Mouse (Mus musculus) CH12.LX (cell line): ENCODE measurements around the gene Rpl7l1. TPM values are rescaled to one million over a fixed set of nuclear protein-coding genes. Genes with fewer than 3 reads are reported as not detected.

Experiments used
- DNase-seq: peaks from one replicate; pipeline ENCODE4 v3.0.0-alpha.2; 2013; ENCODE audit errors: extremely low read depth
- H3K27ac ChIP-seq: 2 replicates; pipeline ENCODE4 v1.5.1; 2012; ENCODE audit warnings: low read depth, mild to moderate bottlenecking, control low read depth, moderate library complexity; ENCODE audit not compliant: insufficient read depth
- H3K27me3 ChIP-seq: replicated peaks from 2 replicates; pipeline ENCODE3; 2012; ENCODE audit warnings: inconsistent platforms
- H3K36me3 ChIP-seq, 2 experiments: replicated peaks in 1 of 2; 2 replicates each; pipeline versions ENCODE3 to v1.6.1; 2012; ENCODE audit warnings: inconsistent platforms in 1 of 2, low read length in 1 of 2, mild to moderate bottlenecking in 1 of 2, mixed read lengths in 1 of 2, moderate library complexity in 1 of 2; ENCODE audit not compliant: control insufficient read depth in 1 of 2, insufficient read depth in 1 of 2
- H3K4me1 ChIP-seq, 2 experiments: 2 replicates each; pipeline ENCODE4 v1.6.1; 2012; ENCODE audit warnings: inconsistent platforms in 1 of 2, moderate library complexity in 1 of 2; ENCODE audit not compliant: insufficient read depth in 2 of 2, control insufficient read depth in 1 of 2
- H3K4me2 ChIP-seq: 2 replicates; pipeline ENCODE4 v1.6.1; 2012; ENCODE audit warnings: low read depth, mild to moderate bottlenecking, control low read depth; ENCODE audit not compliant: poor library complexity, insufficient read depth, severe bottlenecking
- H3K4me3 ChIP-seq, 3 experiments: fragments of 150-350 bp in 1 of 3; sonication (generic) in 1 of 3; replicated peaks in 1 of 3; 2 replicates each; pipeline versions ENCODE3 to v1.5.1; 2011 to 2012; ENCODE audit warnings: low read depth in 2 of 3, low read length in 2 of 3, mild to moderate bottlenecking in 2 of 3, moderate library complexity in 2 of 3, control low read depth in 1 of 3, improper control_type of control experiment in 1 of 3, inconsistent platforms in 1 of 3, mixed read lengths in 1 of 3; ENCODE audit not compliant: poor library complexity in 1 of 3
- H3K79me2 ChIP-seq: replicated peaks from 2 replicates; pipeline ENCODE4 v1.6.1; 2012; ENCODE audit warnings: mild to moderate bottlenecking, moderate library complexity; ENCODE audit not compliant: control insufficient read depth, poor library complexity, insufficient read depth, severe bottlenecking; ENCODE audit errors: extremely low read depth
- H3K9ac ChIP-seq: 2 replicates; pipeline ENCODE4 v1.6.1; 2012; ENCODE audit warnings: low read depth, mild to moderate bottlenecking, control low read depth, moderate library complexity; ENCODE audit not compliant: insufficient read depth
- H3K9me3 ChIP-seq: replicated peaks from 2 replicates; pipeline ENCODE3; 2012; ENCODE audit warnings: low read length, inconsistent platforms, mixed read lengths
- BHLHE40 ChIP-seq: IDR thresholded peaks from 2 replicates; pipeline ENCODE4 v1.6.1; 2011; ENCODE audit warnings: mild to moderate bottlenecking, low read depth, low read length, improper control_type of control experiment
- CHD1 ChIP-seq: IDR thresholded peaks from 2 replicates; pipeline ENCODE4 v1.6.1; 2012; ENCODE audit warnings: low read depth, low read length, improper control_type of control experiment, inconsistent platforms
- CHD2 ChIP-seq: IDR thresholded peaks from 2 replicates; pipeline ENCODE4 v1.6.1; 2011; ENCODE audit warnings: low read length, improper control_type of control experiment
- CTCF ChIP-seq, 2 experiments: IDR thresholded peaks in 1 of 2; conservative IDR thresholded peaks in 1 of 2; 2 replicates each; pipeline ENCODE4 v1.5.1; 2011 to 2012; ENCODE audit warnings: low read depth in 2 of 2, low read length in 2 of 2, improper control_type of control experiment in 1 of 2, inconsistent platforms in 1 of 2, mild to moderate bottlenecking in 1 of 2, moderate library complexity in 1 of 2
- E2F4 ChIP-seq: IDR thresholded peaks from 2 replicates; pipeline ENCODE4 v1.6.1; 2011; ENCODE audit warnings: low read depth, low read length, improper control_type of control experiment; ENCODE audit not compliant: insufficient replicate concordance
- ELF1 ChIP-seq: IDR thresholded peaks from 2 replicates; pipeline ENCODE4 v1.6.1; 2014; ENCODE audit warnings: low read depth, mild to moderate bottlenecking, inconsistent platforms, low read length, improper control_type of control experiment
- EP300 ChIP-seq: IDR thresholded peaks from 2 replicates; pipeline ENCODE4 v1.6.1; 2011; ENCODE audit warnings: low read length, improper control_type of control experiment
- ETS1 ChIP-seq: conservative IDR thresholded peaks from 2 replicates; pipeline ENCODE4 v1.6.1; 2012; ENCODE audit warnings: low read depth, mild to moderate bottlenecking, inconsistent platforms, low read length, improper control_type of control experiment, moderate library complexity
- GABPA ChIP-seq: IDR thresholded peaks from 2 replicates; pipeline ENCODE4 v1.6.1; 2012; ENCODE audit warnings: low read depth, low read length, improper control_type of control experiment, inconsistent platforms; ENCODE audit not compliant: insufficient replicate concordance
- HCFC1 ChIP-seq: IDR thresholded peaks from 2 replicates; pipeline ENCODE4 v1.6.1; 2012; ENCODE audit warnings: low read depth, mild to moderate bottlenecking, inconsistent platforms, low read length, improper control_type of control experiment
- IRF4 ChIP-seq: IDR thresholded peaks from 2 replicates; pipeline ENCODE4 v1.6.1; 2014; ENCODE audit warnings: low read depth, mild to moderate bottlenecking, inconsistent platforms, low read length, improper control_type of control experiment
- JUN ChIP-seq: IDR thresholded peaks from 2 replicates; pipeline ENCODE4 v1.6.1; 2011; ENCODE audit warnings: low read depth, mild to moderate bottlenecking, low read length, improper control_type of control experiment, moderate library complexity; ENCODE audit not compliant: insufficient read depth
- JUND ChIP-seq: conservative IDR thresholded peaks from 2 replicates; pipeline ENCODE4 v1.6.1; 2011; ENCODE audit warnings: low read depth, low read length, improper control_type of control experiment
- KAT2A ChIP-seq: IDR thresholded peaks from 2 replicates; pipeline ENCODE4 v1.6.1; 2012; ENCODE audit warnings: low read length, improper control_type of control experiment, inconsistent platforms; ENCODE audit not compliant: insufficient replicate concordance
- MAFK ChIP-seq: IDR thresholded peaks from 2 replicates; pipeline ENCODE4 v1.6.1; 2011; ENCODE audit warnings: low read length, improper control_type of control experiment; ENCODE audit not compliant: insufficient replicate concordance
- MAX ChIP-seq: IDR thresholded peaks from 2 replicates; pipeline ENCODE4 v1.6.1; 2011; ENCODE audit warnings: low read length, improper control_type of control experiment
- MAZ ChIP-seq: IDR thresholded peaks from 2 replicates; pipeline ENCODE4 v1.6.1; 2012; ENCODE audit warnings: low read depth, mild to moderate bottlenecking, inconsistent platforms, low read length, improper control_type of control experiment, moderate library complexity
- MEF2A ChIP-seq: IDR thresholded peaks from 2 replicates; pipeline ENCODE4 v1.6.1; 2014; ENCODE audit warnings: low read depth, mild to moderate bottlenecking, inconsistent platforms, low read length, improper control_type of control experiment, borderline replicate concordance
- MXI1 ChIP-seq: IDR thresholded peaks from 2 replicates; pipeline ENCODE4 v1.6.1; 2011; ENCODE audit warnings: mild to moderate bottlenecking, low read depth, low read length, improper control_type of control experiment
- MYC ChIP-seq: IDR thresholded peaks from 2 replicates; pipeline ENCODE4 v1.6.1; 2011; ENCODE audit warnings: low read depth, mild to moderate bottlenecking, improper control_type of control experiment, low read length
- NELFE ChIP-seq: IDR thresholded peaks from 2 replicates; pipeline ENCODE4 v1.6.1; 2011; ENCODE audit warnings: low read depth, low read length, improper control_type of control experiment
- NRF1 ChIP-seq: IDR thresholded peaks from 2 replicates; pipeline ENCODE4 v1.6.1; 2014; ENCODE audit warnings: low read depth, mild to moderate bottlenecking, inconsistent platforms, low read length, improper control_type of control experiment, moderate library complexity
- PAX5 ChIP-seq: IDR thresholded peaks from 2 replicates; pipeline ENCODE4 v1.6.1; 2012; ENCODE audit warnings: low read length, inconsistent platforms, mixed read lengths
- POLR2A ChIP-seq: IDR thresholded peaks from 2 replicates; pipeline ENCODE4 v1.6.1; 2011; ENCODE audit warnings: low read depth, mild to moderate bottlenecking, improper control_type of control experiment, low read length
- POLR2AphosphoS2 ChIP-seq: IDR thresholded peaks from 2 replicates; pipeline ENCODE4 v1.6.1; 2011; ENCODE audit warnings: low read depth, low read length, improper control_type of control experiment
- RAD21 ChIP-seq: IDR thresholded peaks from 2 replicates; pipeline ENCODE4 v1.6.1; 2011; ENCODE audit warnings: low read depth, mild to moderate bottlenecking, low read length, improper control_type of control experiment, moderate library complexity
- RCOR1 ChIP-seq: conservative IDR thresholded peaks from 2 replicates; pipeline ENCODE4 v1.6.1; 2012; ENCODE audit warnings: low read depth, mild to moderate bottlenecking, inconsistent platforms, low read length, improper control_type of control experiment
- SIN3A ChIP-seq: IDR thresholded peaks from 2 replicates; pipeline ENCODE4 v1.6.1; 2012; ENCODE audit warnings: low read length, improper control_type of control experiment, inconsistent platforms
- SMC3 ChIP-seq: IDR thresholded peaks from 2 replicates; pipeline ENCODE4 v1.6.1; 2011; ENCODE audit warnings: low read depth, low read length, improper control_type of control experiment
- TBP ChIP-seq: conservative IDR thresholded peaks from 2 replicates; pipeline ENCODE4 v1.6.1; 2011; ENCODE audit warnings: low read depth, low read length, improper control_type of control experiment
- TCF12 ChIP-seq: IDR thresholded peaks from 2 replicates; pipeline ENCODE4 v1.6.1; 2014; ENCODE audit warnings: low read depth, mild to moderate bottlenecking, inconsistent platforms, low read length, improper control_type of control experiment
- UBTF ChIP-seq: IDR thresholded peaks from 2 replicates; pipeline ENCODE4 v1.6.1; 2012; ENCODE audit warnings: low read depth, mild to moderate bottlenecking, inconsistent platforms, low read length, improper control_type of control experiment, moderate library complexity
- USF1 ChIP-seq: IDR thresholded peaks from 2 replicates; pipeline ENCODE4 v1.6.1; 2014; ENCODE audit warnings: low read depth, mild to moderate bottlenecking, inconsistent platforms, low read length, improper control_type of control experiment
- USF2 ChIP-seq: conservative IDR thresholded peaks from 2 replicates; pipeline ENCODE4 v1.6.1; 2011; ENCODE audit warnings: low read depth, low read length, improper control_type of control experiment
- ZC3H11A ChIP-seq: IDR thresholded peaks from 2 replicates; pipeline ENCODE4 v1.6.1; 2012; ENCODE audit warnings: low read depth, mild to moderate bottlenecking, inconsistent platforms, low read length, improper control_type of control experiment
- ZKSCAN1 ChIP-seq: IDR thresholded peaks from 2 replicates; pipeline ENCODE4 v1.6.1; 2012; ENCODE audit warnings: low read depth, inconsistent platforms, low read length, improper control_type of control experiment, borderline replicate concordance
- ZMIZ1 ChIP-seq: IDR thresholded peaks from 2 replicates; pipeline ENCODE4 v1.6.1; 2012; ENCODE audit warnings: low read depth, mild to moderate bottlenecking, inconsistent platforms, low read length, improper control_type of control experiment
- ZNF384 ChIP-seq: IDR thresholded peaks from 2 replicates; pipeline ENCODE4 v1.6.1; 2012; ENCODE audit warnings: low read depth, low read length, improper control_type of control experiment, inconsistent platforms
- dilution Hi-C: fragments of 300-500 bp; cut with MboI; formaldehyde crosslinking; loops from 2 replicates; pipeline ENCODE4 v1.14.3; 2020; ENCODE audit warnings: low sequenced_read_pairs; ENCODE audit not compliant: extremely low pct_unique_long_range_greater_than_20kb, extremely low pct_ligation_motif_present
- in situ Hi-C: fragments of 300-500 bp; cut with MboI; formaldehyde crosslinking; loops from 3 replicates; pipeline ENCODE4 v1.14.3; 2019; ENCODE audit warnings: low sequenced_read_pairs, low pct_ligation_motif_present, low pct_unique_long_range_greater_than_20kb, mixed read lengths
- polyA plus RNA-seq: library from polyadenylated mRNA; unstranded; fragments of >175 nt; gene quantifications from 2 replicates; pipeline ENCODE4 v1.2.1, GENCODE M21; 2012; ENCODE audit warnings: low read depth; ENCODE audit not compliant: insufficient read length
- total RNA-seq, 2 experiments: library from RNA; depleted of rRNA; stranded (reverse); fragments of 300-350 nt in 1 of 2; fragments of >200 nt in 1 of 2; gene quantifications; 2 replicates each; pipeline ENCODE4 v1.2.3; 2012 to 2014

Gene Rpl7l1
- total and polyA plus RNA-seq, 3 experiments: 160 to 296 (median 261) TPM

GRCm38 (mm10) chr17:46745506-46745905 is 37.0 kb downstream of the Rpl7l1 start:
- Histone ChIP-seq H3K36me3 (peaks cover 54 to 66% of the 10 kb centered on the region in 2 experiments), H3K79me2 (peaks cover 38% of the 10 kb centered on the region), H3K27ac (peak overlapping the region; percentile 80), H3K27me3 (no peaks in the 10 kb centered on the region), H3K4me3 (no peak overlapping the region), H3K9ac (no peak overlapping the region), H3K9me3 (no peaks in the 10 kb centered on the region), H3K4me1 (peaks cover 19 to 69% of the 10 kb centered on the region in 2 experiments), H3K4me2 (no peak overlapping the region)
- peak; percentile 78 for DNase-seq
- dilution Hi-C loops (no loop called here), in situ Hi-C loops (no loop called here)
- TF ChIP-seq MAZ: no peak
- no peak for TF ChIP-seq POLR2AphosphoS2
- no peak for TF ChIP-seq TBP
- no peak for TF ChIP-seq ELF1
- TF ChIP-seq SIN3A: no peak
- no peak for TF ChIP-seq E2F4
- TF ChIP-seq CHD1: no peak; the same call in 1 of the 2 replicates
- TF ChIP-seq BHLHE40: peak; percentile 76
- no peak for TF ChIP-seq JUN
- TF ChIP-seq EP300: peak; percentile 51
- TF ChIP-seq NRF1: no peak
- TF ChIP-seq MAX: no peak
- 0 out of 2 replicates have a peak, but pooled peaks have one; percentile 50 for TF ChIP-seq ZMIZ1
- peak; percentile 84; the same call in 1 of the 2 replicates for TF ChIP-seq TCF12
- TF ChIP-seq RAD21: no peak
- TF ChIP-seq PAX5: no peak
- TF ChIP-seq MAFK: no peak
- TF ChIP-seq KAT2A: no peak
- no peak for TF ChIP-seq ZC3H11A
- peak; percentile 60; the same call in 1 of the 2 replicates for TF ChIP-seq MEF2A
- no peak for TF ChIP-seq NELFE
- TF ChIP-seq SMC3: no peak
- TF ChIP-seq GABPA: no peak
- TF ChIP-seq MXI1: no peak
- no peak for TF ChIP-seq JUND
- no peak for TF ChIP-seq ZNF384
- TF ChIP-seq IRF4: peak; percentile 19; the same call in 1 of the 2 replicates
- no peak for TF ChIP-seq CHD2
- TF ChIP-seq CTCF (conservative IDR thresholded peaks at IDR 0.05 in 1 of 2, IDR thresholded peaks at IDR 0.05 in 1 of 2; ENCODE audit: low read depth in 2 of 2, low read length in 2 of 2): no peak
- TF ChIP-seq RCOR1: no peak
- TF ChIP-seq USF1: no peak
- peak; percentile 34 for TF ChIP-seq ETS1
- no peak for TF ChIP-seq UBTF
- TF ChIP-seq MYC: no peak
- TF ChIP-seq POLR2A: no peak
- TF ChIP-seq HCFC1: no peak
- TF ChIP-seq ZKSCAN1: no peak
- TF ChIP-seq USF2: no peak
